Mouse (Mus musculus) layer of hippocampus, adult 2 months (tissue): ENCODE measurements around the gene Hgfac. TPM values are rescaled to one million over a fixed set of nuclear protein-coding genes. Genes with fewer than 3 reads are reported as not detected.

Source experiments
- DNase-seq, 2 experiments: peaks; one replicate each; pipeline ENCODE4 v3.0.0; 2022; ENCODE audit warnings: low spot score in 2 of 2
- H3K27ac ChIP-seq: fragments of 200-600 bp; 2 replicates; pipeline ENCODE4 v1.8.1; 2022
- H3K4me3 ChIP-seq: fragments of 200-600 bp; 2 replicates; pipeline ENCODE4 v1.8.1; 2022; ENCODE audit warnings: mild to moderate bottlenecking
- CTCF ChIP-seq: fragments of 200-600 bp; conservative IDR thresholded peaks from 2 replicates; pipeline ENCODE4 v1.8.1; 2022; ENCODE audit warnings: antibody characterized with exemption, mild to moderate bottlenecking, moderate library complexity
- total RNA-seq, 2 experiments: library from RNA; stranded (reverse); gene quantifications; 2 replicates each; pipeline ENCODE4 v1.2.3; 2021

Hgfac gene
- total RNA-seq, 2 experiments from 2014 or later, result 1.5 to 1.8 TPM

- Histone ChIP-seq H3K4me3 (no peak overlapping the region), H3K27ac (peak overlapping the region; percentile 70)
- no peak for TF ChIP-seq CTCF
- no peak for DNase-seq
These were observed 21.5 kb upstream of the Hgfac start for GRCm38 (mm10) chr5:35019673-35020300.

- no peak overlapping the region for H3K4me3 ChIP-seq
- no peak for TF ChIP-seq CTCF
- peak overlapping the region; percentile 70 for H3K27ac ChIP-seq
- no peak for DNase-seq
These were observed 20.7 kb upstream of the Hgfac start for GRCm38 (mm10) chr5:35020410-35021241.

- Histone ChIP-seq H3K4me3 (no peak overlapping the region), H3K27ac (peak overlapping the region; percentile 65; the same call in 1 of the 2 replicates)
- TF ChIP-seq CTCF, result peak; percentile 82
- peak in 1 of 2 experiments; percentile 59 for DNase-seq
These were observed 16.3 kb upstream of the Hgfac start for GRCm38 (mm10) chr5:35024975-35025374.

GRCm38 (mm10) chr5:35029303-35029702 lies 12.0 kb upstream of the Hgfac start:
- no peak for TF ChIP-seq CTCF
- DNase-seq, result no peak
- Histone ChIP-seq H3K27ac (peak overlapping the region; percentile 1; the same call in 1 of the 2 replicates), H3K4me3 (no peak overlapping the region)

GRCm38 (mm10) chr5:35029755-35030154 lies 11.6 kb upstream of the Hgfac start:
- TF ChIP-seq CTCF, result no peak
- Histone ChIP-seq H3K4me3 (no peak overlapping the region), H3K27ac (no peak overlapping the region)
- no peak for DNase-seq

- no peak overlapping the region for H3K27ac ChIP-seq
- no peak for DNase-seq
- no peak overlapping the region for H3K4me3 ChIP-seq
- TF ChIP-seq CTCF, result peak; percentile 59
These were observed 8.2 kb upstream of the Hgfac start for GRCm38 (mm10) chr5:35033068-35033467.

- no peak for TF ChIP-seq CTCF
These were observed 7.7 kb upstream of the Hgfac start for GRCm38 (mm10) chr5:35033619-35034018.

GRCm38 (mm10) chr5:35035141-35035540 lies 6.2 kb upstream of the Hgfac start:
- no peak for DNase-seq
- Histone ChIP-seq H3K4me3 (no peak overlapping the region), H3K27ac (no peak overlapping the region)
- TF ChIP-seq CTCF, result no peak

More at GRCm38 (mm10) chr5:35033619-35034018, 7.7 kb upstream of the Hgfac start:
- no peak for DNase-seq
- Histone ChIP-seq H3K4me3 (no peak overlapping the region), H3K27ac (no peak overlapping the region)

- H3K27ac ChIP-seq, result no peak overlapping the region; the same call in 1 of the 2 replicates
- TF ChIP-seq CTCF, result no peak
- no peak for DNase-seq
- no peak overlapping the region for H3K4me3 ChIP-seq
These were observed 5.5 kb upstream of the Hgfac start for GRCm38 (mm10) chr5:35035795-35036194.

- no peak overlapping the region for H3K27ac ChIP-seq
- no peak overlapping the region for H3K4me3 ChIP-seq
- no peak for DNase-seq
- no peak for TF ChIP-seq CTCF
These were observed 3.9 kb upstream of the Hgfac start for GRCm38 (mm10) chr5:35037438-35037837.

GRCm38 (mm10) chr5:35042431-35043109 lies 1.3 kb downstream of the Hgfac start:
- Histone ChIP-seq H3K4me3 (no peak overlapping the region), H3K27ac (no peak overlapping the region)
- DNase-seq, result no peak
- TF ChIP-seq CTCF, result no peak

- DNase-seq, result peak; percentile 79 to 87
- H3K27ac ChIP-seq, result no peak overlapping the region
- H3K4me3 ChIP-seq, result no peak overlapping the region
- TF ChIP-seq CTCF, result peak; percentile 91
These were observed 1.8 kb downstream of the Hgfac start for GRCm38 (mm10) chr5:35043110-35043451.

GRCm38 (mm10) chr5:35050541-35050940 lies 9.2 kb downstream of the Hgfac start:
- DNase-seq, result no peak
- no peak overlapping the region for H3K4me3 ChIP-seq
- peak; percentile 64 for TF ChIP-seq CTCF
- H3K27ac ChIP-seq, result no peak overlapping the region
